Mouse (Mus musculus) C2C12 (cell line): Measurements from ENCODE around the gene Jade3.
A peak's percentile ranks its signal among the peaks of the same experiment; 100 is the strongest.

Source experiments
- CEBPB ChIP-seq: IDR thresholded peaks from one replicate; pipeline ENCODE4 v1.6.1; 2011; ENCODE audit warnings: low read depth, mild to moderate bottlenecking, control low read depth, moderate library complexity
- CTCF ChIP-seq: IDR thresholded peaks from one replicate; pipeline ENCODE4 v1.5.1; 2011; ENCODE audit not compliant: control insufficient read depth, insufficient read depth, insufficient read length
- FOSL1 ChIP-seq: IDR thresholded peaks from one replicate; pipeline ENCODE4 v1.8.0; 2011; ENCODE audit warnings: mild to moderate bottlenecking, low read length; ENCODE audit not compliant: poor library complexity, insufficient read depth, severe bottlenecking
- MAX ChIP-seq: IDR thresholded peaks from one replicate; pipeline ENCODE4 v1.6.1; 2011; ENCODE audit warnings: mild to moderate bottlenecking, control low read depth
- MYOD1 ChIP-seq: IDR thresholded peaks from one replicate; pipeline ENCODE4 v1.6.1; 2011; ENCODE audit warnings: low read depth; ENCODE audit not compliant: control insufficient read depth, insufficient read length
- MYOG ChIP-seq: IDR thresholded peaks from one replicate; pipeline ENCODE4 v1.6.1; 2011; ENCODE audit not compliant: control insufficient read depth, insufficient read length; ENCODE audit errors: extremely low read depth
- USF1 ChIP-seq: IDR thresholded peaks from one replicate; pipeline ENCODE4 v1.6.1; 2011; ENCODE audit warnings: low read depth, mild to moderate bottlenecking, control low read depth, moderate library complexity

DNA sequence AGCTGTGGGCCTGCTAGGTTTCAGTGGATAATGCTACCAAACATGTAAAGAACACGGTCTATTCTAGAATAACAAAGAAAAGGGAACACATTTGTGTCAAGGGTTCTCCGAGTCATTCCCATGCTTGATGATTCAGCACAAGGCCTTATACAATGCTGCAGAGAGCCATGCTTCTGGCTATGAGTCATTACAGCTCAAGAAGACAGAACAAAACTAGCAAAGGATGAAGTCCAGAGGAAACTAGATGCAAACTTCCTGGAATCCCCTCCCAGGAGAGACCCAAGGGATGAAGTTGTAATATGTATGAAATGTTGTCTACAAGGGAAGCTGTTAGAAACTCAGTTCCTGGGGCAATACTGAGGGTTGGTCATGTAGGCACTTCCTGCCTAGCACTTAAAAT is 7.0 kb upstream of the Jade3 start:
- TF ChIP-seq MAX (no peak), CTCF (no peak), MYOD1 (no peak), MYOG (no peak), FOSL1 (peak; percentile 2), USF1 (no peak), CEBPB (no peak)
